Mouse (Mus musculus) central nervous system, embryonic 11.5 days (tissue): Measurements from ENCODE around the gene Ceacam18. TPM values are rescaled to one million over a fixed set of nuclear protein-coding genes. Genes with fewer than 3 reads are reported as not detected.

Source experiments
- polyA plus RNA-seq: library from polyadenylated mRNA; depleted of rRNA; stranded (reverse); fragments of >200 nt; gene quantifications from 2 replicates; pipeline ENCODE4 v1.2.3, GENCODE M21; 2012; rRNA removed

Gene Ceacam18
- 0.04 TPM in 1 of 2 replicates, not detected in the other for polyA plus RNA-seq

DNA sequence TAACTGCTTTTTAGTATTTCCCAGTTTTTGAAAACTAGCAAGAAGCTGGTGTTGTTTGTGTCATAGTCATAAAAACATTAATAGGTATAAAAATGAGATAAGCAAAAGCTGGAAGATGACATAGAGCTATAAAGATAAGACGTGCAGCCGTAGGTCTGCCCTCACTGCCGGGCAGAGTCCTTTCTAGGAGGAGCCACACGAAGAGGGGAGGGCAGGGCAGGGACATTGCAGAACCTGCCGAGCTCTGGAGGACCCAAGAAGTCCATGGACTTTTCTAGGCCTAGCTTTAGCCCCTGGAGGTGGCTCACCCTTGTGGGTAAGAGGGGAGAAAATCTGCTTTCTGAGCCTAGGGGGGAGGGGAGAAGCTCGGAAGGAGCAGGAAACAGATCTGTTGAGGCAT lies at the start of gene Ceacam18:
Gene Ceacam18 (plus strand): TSS at position 208 of the 400 bp plus-strand sequence.

DNA sequence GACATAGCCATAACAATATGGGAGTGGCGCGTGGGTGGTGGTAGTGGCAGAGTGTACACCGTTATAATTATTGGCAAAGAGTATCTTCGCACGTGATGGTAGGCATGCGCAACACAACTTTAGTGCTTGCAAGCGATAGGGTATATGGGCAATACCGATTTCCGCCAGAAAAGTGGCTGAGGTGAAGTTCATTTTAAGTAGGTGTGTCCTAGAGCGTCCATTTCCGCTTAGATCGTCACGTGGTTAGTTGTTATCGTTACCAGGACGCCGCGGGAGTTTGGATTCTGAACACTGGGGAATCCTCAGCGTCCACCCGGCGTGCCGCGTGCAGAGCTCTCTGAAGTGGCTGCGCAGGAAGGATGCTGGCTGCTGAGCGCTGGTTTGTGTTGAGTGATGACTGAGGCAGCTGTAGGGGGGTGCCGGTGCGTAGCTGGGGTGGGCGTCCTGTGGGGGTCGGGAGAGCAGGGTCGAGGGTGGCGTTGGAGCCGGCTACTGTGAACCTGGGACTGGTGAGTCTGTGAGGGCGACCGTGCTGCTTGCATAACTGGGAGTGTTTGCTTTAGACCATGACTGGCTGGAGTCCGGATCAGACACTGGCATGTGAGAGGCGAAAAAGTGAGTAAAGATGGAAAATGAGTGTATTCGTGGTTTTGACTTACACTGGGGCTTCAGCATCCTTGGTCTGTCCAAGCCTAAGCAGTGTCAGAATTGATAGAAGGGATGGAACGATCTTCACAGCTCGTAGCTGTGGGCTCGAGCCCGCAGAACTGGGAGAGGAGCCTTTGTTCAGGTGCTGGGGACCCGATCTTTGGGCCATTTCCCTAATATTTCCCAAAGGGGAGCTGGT lies 27.4 kb upstream of the Ceacam18 start, which contains the start of gene Zfp819:
Gene Zfp819 (plus strand): TSS at position 274 of the 847 bp plus-strand sequence.

DNA sequence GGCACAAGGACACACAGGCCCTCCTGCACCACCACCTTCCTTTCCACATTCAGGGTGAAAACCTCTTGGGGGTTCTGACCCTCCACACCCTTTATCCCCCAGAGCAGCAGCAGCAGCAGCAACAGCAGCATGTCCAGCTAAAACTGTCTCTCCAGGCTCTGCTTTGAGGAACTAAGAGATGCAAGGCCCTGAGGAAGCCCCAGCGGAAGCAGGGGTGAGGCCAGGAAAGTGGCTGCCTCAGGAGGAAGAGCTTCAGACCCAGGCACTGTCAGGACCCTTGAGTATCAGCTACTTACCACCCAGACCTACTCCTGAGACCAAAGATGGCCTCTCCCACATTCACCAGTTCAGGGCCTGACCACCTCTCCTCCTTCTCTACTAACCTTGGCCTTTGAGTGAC lies 25.5 kb downstream of the Ceacam18 start, which contains the start of gene Siglece:
Gene Siglece (minus strand): TSS at position 160 of the 400 bp plus-strand sequence.

GRCm38 (mm10) chr7:43671809-43672580 lies 37.5 kb downstream of the Ceacam18 start, which contains the start of gene Ctu1:
TSS of gene Ctu1 (plus strand) at chr7:43672016.

GRCm38 (mm10) chr7:43690118-43690517 lies 55.6 kb downstream of the Ceacam18 start, which contains the start of gene Klk14:
TSS of gene Klk14 (plus strand) at chr7:43690418.

Other genes starting within 250 kb of the Ceacam18 start
- gene Siglecg, start 226.5 kb upstream of the Ceacam18 start, polyA plus RNA-seq = 0.26 and 0.39 TPM in 2 replicates
- gene Lim2, start 207.0 kb upstream of the Ceacam18 start, polyA plus RNA-seq = 0.16 TPM in 1 of 2 replicates, not detected in the other
- not detected in 2 replicates for gene Nkg7, start 197.6 kb upstream of the Ceacam18 start, polyA plus RNA-seq
- gene Cldnd2, start 193.9 kb upstream of the Ceacam18 start, polyA plus RNA-seq = not detected in 2 replicates
- 144 and 159 TPM in 2 replicates for gene Etfb, start 190.6 kb upstream of the Ceacam18 start, polyA plus RNA-seq
- gene Gm45233, start 190.6 kb upstream of the Ceacam18 start, polyA plus RNA-seq = 0.34 and 0.98 TPM in 2 replicates
- gene Vsig10l, start 171.6 kb upstream of the Ceacam18 start, polyA plus RNA-seq = 3.1 and 3.4 TPM in 2 replicates
- gene Iglon5, start 144.6 kb upstream of the Ceacam18 start, polyA plus RNA-seq = 23.5 and 37.8 TPM in 2 replicates
- not detected in 2 replicates for gene 4931406B18Rik, start 128.8 kb upstream of the Ceacam18 start, polyA plus RNA-seq
- gene Cd33, start 90.3 kb upstream of the Ceacam18 start, polyA plus RNA-seq = 0.83 and 2.2 TPM in 2 replicates
- gene Zfp658, start 72.5 kb upstream of the Ceacam18 start, polyA plus RNA-seq = 8.8 TPM in 2 replicates
- gene Zfp719, start 55.1 kb upstream of the Ceacam18 start, polyA plus RNA-seq = 5.7 and 8.6 TPM in 2 replicates
- 0.60 and 0.61 TPM in 2 replicates for gene Zfp819, start 27.5 kb upstream of the Ceacam18 start, polyA plus RNA-seq
- 0.53 and 0.58 TPM in 2 replicates for gene Siglece, start 25.5 kb downstream of the Ceacam18 start, polyA plus RNA-seq
- gene Ctu1, start 37.3 kb downstream of the Ceacam18 start, polyA plus RNA-seq = 12.8 and 13.0 TPM in 2 replicates
- gene Klk14, start 55.7 kb downstream of the Ceacam18 start, polyA plus RNA-seq = 0.13 and 0.22 TPM in 2 replicates
- gene Klk13, start 77.9 kb downstream of the Ceacam18 start, polyA plus RNA-seq = 0.16 and 0.27 TPM in 2 replicates
- gene Klk12, start 134.2 kb downstream of the Ceacam18 start, polyA plus RNA-seq = not detected in 2 replicates
- not detected in 2 replicates for gene Klk11, start 139.9 kb downstream of the Ceacam18 start, polyA plus RNA-seq
- gene Klk10, start 146.3 kb downstream of the Ceacam18 start, polyA plus RNA-seq = 0.18 and 0.27 TPM in 2 replicates
- 0.04 TPM in 1 of 2 replicates, not detected in the other for gene Klk9, start 157.2 kb downstream of the Ceacam18 start, polyA plus RNA-seq
- gene Klk8, start 162.9 kb downstream of the Ceacam18 start, polyA plus RNA-seq = 9.3 TPM in 2 replicates
- gene Klk7, start 176.6 kb downstream of the Ceacam18 start, polyA plus RNA-seq = 0.07 and 0.12 TPM in 2 replicates
- 0.17 TPM in 1 of 2 replicates, not detected in the other for gene Klk6, start 189.8 kb downstream of the Ceacam18 start, polyA plus RNA-seq
- 0.05 and 0.07 TPM in 2 replicates for gene Klk5, start 207.3 kb downstream of the Ceacam18 start, polyA plus RNA-seq
- gene Klk4, start 246.5 kb downstream of the Ceacam18 start, polyA plus RNA-seq = 0.15 TPM in 1 of 2 replicates, not detected in the other